Mouse (Mus musculus): ENCODE data around the gene Coa3. TPM values are rescaled to one million over a fixed set of nuclear protein-coding genes. Genes with fewer than 3 reads are reported as not detected.

Coa3 gene
- polyA plus RNA-seq, 1 experiment from 2014 or later, result 204 TPM

DNA sequence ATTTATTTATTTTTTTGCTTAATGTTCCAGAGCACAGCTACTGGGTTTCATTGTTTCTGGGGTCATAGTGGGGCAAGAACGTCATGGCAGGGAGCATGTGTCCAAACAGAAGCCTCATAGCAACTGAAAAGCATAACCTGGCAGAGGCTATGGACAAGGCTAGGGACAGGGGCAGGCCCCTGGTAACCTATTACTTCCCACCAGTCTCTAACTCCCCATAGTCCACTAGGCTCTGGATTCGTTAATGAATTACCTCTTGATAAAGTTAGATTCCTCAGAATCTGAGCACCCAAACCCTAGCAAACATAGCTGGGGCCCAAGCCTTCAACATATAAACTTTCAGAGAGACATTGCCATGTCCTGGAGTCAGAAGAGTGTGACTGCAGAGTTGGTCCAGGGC is 27.9 kb downstream of the Coa3 start:
- Histone ChIP-seq H3K27me3 (ENCODE audit: control insufficient read depth, insufficient read depth, low read length) (no peaks in the 10 kb centered on the region), H3K9me3 (ENCODE audit: control insufficient read depth, low read length) (no peaks in the 10 kb centered on the region), H3K4me3 (ENCODE audit: low read length) (no peak overlapping the region), H3K4me2 (replicated peaks; ENCODE audit: low read depth, low read length) (no peak overlapping the region), H3K36me3 (ENCODE audit: control insufficient read depth, insufficient read depth, low read length) (peaks cover 3% of the 10 kb centered on the region; the same call in 1 of the 2 replicates), H3K4me1 (ENCODE audit: control insufficient read depth, insufficient read depth, low read length) (peaks cover 27% of the 10 kb centered on the region), H3K27ac (ENCODE audit: low read depth, low read length) (no peak overlapping the region), H3K9ac (ENCODE audit: low read depth, low read length) (no peak overlapping the region; the same call in 1 of the 2 replicates)
- 67% methylated on average over 2 of the region's 2 CpGs for WGBS
- no peak for ATAC-seq (ENCODE audit: low FRiP score, low TSS enrichment)

DNA sequence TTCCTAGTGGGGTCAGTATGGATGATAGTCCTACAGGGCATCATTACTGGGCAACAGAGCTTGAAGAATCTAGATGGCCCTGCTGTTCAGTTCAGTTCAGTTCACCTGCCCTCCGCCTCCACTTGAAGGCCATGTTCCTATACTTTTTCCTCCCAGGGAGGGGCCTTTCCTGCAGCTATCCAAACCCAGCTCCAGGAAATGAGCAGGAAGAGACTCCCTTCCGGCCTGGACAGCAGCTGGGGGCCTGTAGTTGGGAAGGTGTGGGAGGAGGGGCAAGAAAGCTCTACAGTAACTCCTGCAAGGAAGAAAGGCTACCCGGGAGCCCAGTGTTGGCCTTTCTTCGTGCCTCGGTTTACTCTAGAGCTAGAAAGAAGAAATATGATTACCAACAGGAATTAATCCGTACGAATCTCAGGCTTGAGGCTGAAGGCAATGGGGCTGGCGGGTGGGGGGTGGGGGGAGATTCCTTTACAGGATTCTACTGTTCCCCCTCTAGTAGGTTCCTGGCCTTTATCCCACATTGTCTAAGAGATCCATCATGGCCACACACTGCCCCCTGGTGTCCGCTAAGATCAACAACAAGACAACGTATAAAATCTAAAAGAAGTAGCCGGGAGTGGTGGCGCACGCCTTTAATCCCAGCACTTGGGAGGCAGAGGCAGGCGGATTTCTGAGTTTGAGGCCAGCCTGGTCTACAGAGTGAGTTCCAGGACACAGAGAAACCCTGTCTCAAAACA is 30.5 kb downstream of the Coa3 start:
- H3K4me3 ChIP-seq (ENCODE audit: low read length), result peak overlapping the region; percentile 1; the same call in 1 of the 2 replicates
- 24% methylated on average over 14 of the region's 14 CpGs for WGBS
- H3K9ac ChIP-seq (ENCODE audit: low read depth, low read length), result no peak overlapping the region; the same call in 1 of the 2 replicates
- H3K27ac ChIP-seq (ENCODE audit: low read depth, low read length), result peak overlapping the region; percentile 39; the same call in 1 of the 2 replicates
- no peaks in the 10 kb centered on the region for H3K9me3 ChIP-seq (ENCODE audit: control insufficient read depth, low read length)
- H3K27me3 ChIP-seq (ENCODE audit: control insufficient read depth, insufficient read depth, low read length), result no peaks in the 10 kb centered on the region
- H3K4me2 ChIP-seq (replicated peaks; ENCODE audit: low read depth, low read length), result peak overlapping the region; percentile 93
- ATAC-seq (ENCODE audit: low FRiP score, low TSS enrichment), result peak; percentile 63; the same call in 1 of the 2 replicates
- peaks cover 31% of the 10 kb centered on the region for H3K4me1 ChIP-seq (ENCODE audit: control insufficient read depth, insufficient read depth, low read length)
- no peaks in the 10 kb centered on the region for H3K36me3 ChIP-seq (ENCODE audit: control insufficient read depth, insufficient read depth, low read length)

DNA sequence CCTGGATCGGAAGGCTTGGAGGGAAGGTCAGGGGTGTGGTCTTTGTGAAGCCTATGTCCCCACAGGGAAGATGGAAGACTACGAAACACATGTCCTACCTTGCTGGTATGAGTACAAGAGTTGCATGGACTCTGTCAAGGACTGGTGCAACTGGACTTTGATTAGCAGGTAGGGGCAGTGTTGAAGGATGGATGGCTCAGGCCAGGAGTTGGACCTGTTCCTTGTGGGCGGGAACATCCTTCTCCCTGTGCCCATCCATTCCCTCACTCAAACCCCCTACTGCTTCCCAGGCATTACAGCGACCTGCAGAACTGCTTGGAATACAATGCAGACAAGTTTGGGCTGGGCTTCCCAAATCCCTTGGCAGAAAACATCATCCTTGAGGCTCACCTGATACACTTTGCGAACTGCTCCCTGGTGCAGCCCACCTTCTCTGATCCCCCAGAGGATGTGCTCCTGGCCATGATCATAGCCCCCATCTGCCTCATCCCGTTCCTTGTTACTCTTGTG is 31.3 kb downstream of the Coa3 start:
- peaks cover 26% of the 10 kb centered on the region for H3K4me1 ChIP-seq (ENCODE audit: control insufficient read depth, insufficient read depth, low read length)
- H3K9ac ChIP-seq (ENCODE audit: low read depth, low read length), result peak overlapping the region; percentile 84; the same call in 1 of the 2 replicates
- 81% methylated on average over 6 of the region's 6 CpGs for WGBS

DNA sequence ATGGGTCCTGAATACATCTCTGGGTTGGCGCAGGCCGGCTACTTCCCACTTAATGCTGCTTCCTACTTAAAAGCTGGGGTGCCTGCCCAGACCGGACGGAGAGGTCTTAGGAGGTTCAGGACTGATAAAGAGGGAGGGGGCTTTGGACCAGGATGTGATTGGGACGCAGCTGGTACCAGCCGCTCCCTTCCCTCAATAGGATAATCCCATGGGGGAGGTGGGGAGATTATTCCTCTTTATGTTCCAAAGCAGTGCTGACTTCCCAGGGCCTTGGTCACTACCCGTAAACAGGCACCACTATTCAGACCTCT is 32.3 kb downstream of the Coa3 start:
- WGBS, result 7% methylated on average over 7 of the region's 7 CpGs
- H3K36me3 ChIP-seq (ENCODE audit: control insufficient read depth, insufficient read depth, low read length), result no peaks in the 10 kb centered on the region
- no peak; the same call in 1 of the 2 replicates for ATAC-seq (ENCODE audit: low FRiP score, low TSS enrichment)
- H3K27ac ChIP-seq (ENCODE audit: low read depth, low read length), result peak overlapping the region; percentile 90
- peak overlapping the region; percentile 74 for H3K4me3 ChIP-seq (ENCODE audit: low read length)
- no peaks in the 10 kb centered on the region for H3K27me3 ChIP-seq (ENCODE audit: control insufficient read depth, insufficient read depth, low read length)
- peak overlapping the region; percentile 93 for H3K4me2 ChIP-seq (replicated peaks; ENCODE audit: low read depth, low read length)
- peak overlapping the region; percentile 84 for H3K9ac ChIP-seq (ENCODE audit: low read depth, low read length)
- no peaks in the 10 kb centered on the region for H3K9me3 ChIP-seq (ENCODE audit: control insufficient read depth, low read length)
- H3K4me1 ChIP-seq (ENCODE audit: control insufficient read depth, insufficient read depth, low read length), result peaks cover 23% of the 10 kb centered on the region

More for the DNA sequence above, 31.3 kb downstream of the Coa3 start:
- H3K36me3 ChIP-seq (ENCODE audit: control insufficient read depth, insufficient read depth, low read length), result no peaks in the 10 kb centered on the region
- H3K27me3 ChIP-seq (ENCODE audit: control insufficient read depth, insufficient read depth, low read length), result no peaks in the 10 kb centered on the region
- peak overlapping the region; percentile 90 for H3K27ac ChIP-seq (ENCODE audit: low read depth, low read length)
- no peaks in the 10 kb centered on the region for H3K9me3 ChIP-seq (ENCODE audit: control insufficient read depth, low read length)
- peak overlapping the region; percentile 74 for H3K4me3 ChIP-seq (ENCODE audit: low read length)
- peak overlapping the region; percentile 93 for H3K4me2 ChIP-seq (replicated peaks; ENCODE audit: low read depth, low read length)
- ATAC-seq (ENCODE audit: low FRiP score, low TSS enrichment), result no peak

DNA sequence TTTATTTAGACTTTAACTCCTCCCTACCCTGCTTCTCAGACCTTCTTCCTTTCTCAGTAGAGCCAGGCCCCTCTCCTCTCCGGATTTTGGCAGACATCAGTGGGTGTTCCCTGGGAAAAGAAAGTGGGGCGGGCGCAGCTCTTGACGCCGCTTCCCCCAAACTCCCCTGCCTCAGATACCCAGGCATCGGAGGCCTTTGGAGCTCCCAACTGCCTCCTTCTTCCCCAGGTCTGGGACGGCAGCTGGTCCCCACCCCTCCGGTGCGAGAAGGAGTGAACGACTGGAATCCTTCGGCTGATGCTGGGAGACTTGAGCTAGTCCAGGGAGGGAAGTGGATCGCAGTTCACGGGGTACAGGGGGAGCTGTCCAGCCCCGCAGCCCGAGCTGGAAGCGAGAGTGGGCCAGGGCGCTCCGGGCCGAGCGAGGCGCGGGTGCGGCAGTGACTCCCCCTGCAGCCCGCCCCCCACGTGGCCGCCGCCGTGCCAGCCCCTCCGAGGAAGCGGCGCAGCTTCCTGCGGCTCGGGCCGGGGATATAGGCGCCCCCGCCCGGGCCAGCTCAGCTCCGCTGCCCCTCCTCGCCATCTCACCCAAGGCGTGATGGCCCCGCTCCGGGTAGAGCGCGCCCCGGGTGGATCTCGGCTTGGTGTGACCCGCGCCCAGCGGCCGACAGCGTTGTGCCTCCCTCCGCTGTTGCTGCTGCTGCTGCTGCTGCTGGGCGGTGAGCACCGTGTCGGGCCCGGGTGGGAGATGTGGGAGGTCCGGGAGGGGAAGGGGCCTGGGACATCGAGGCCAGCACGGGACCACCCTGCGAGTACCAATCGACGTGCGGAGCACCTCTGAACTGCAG is 32.8 kb downstream of the Coa3 start, which contains the start of gene Ramp2:
TSS of gene Ramp2 (plus strand) at position 174 of the 847 bp plus-strand sequence.
- Histone ChIP-seq H3K4me2 (replicated peaks; ENCODE audit: low read depth, low read length) (peak within 1 kb of the TSS; percentile 93), H3K27ac (ENCODE audit: low read depth, low read length) (peak within 1 kb of the TSS; percentile 90), H3K4me3 (ENCODE audit: low read length) (peak within 1 kb of the TSS; percentile 74), H3K9me3 (ENCODE audit: control insufficient read depth, low read length) (no peaks in the 10 kb centered on the region), H3K36me3 (ENCODE audit: control insufficient read depth, insufficient read depth, low read length) (no peaks in the 10 kb centered on the region), H3K27me3 (ENCODE audit: control insufficient read depth, insufficient read depth, low read length) (no peaks in the 10 kb centered on the region), H3K9ac (ENCODE audit: low read depth, low read length) (peak within 1 kb of the TSS; percentile 84), H3K4me1 (ENCODE audit: control insufficient read depth, insufficient read depth, low read length) (peaks cover 23% of the 10 kb centered on the region)
- peak; percentile 76 for ATAC-seq (ENCODE audit: low FRiP score, low TSS enrichment)
- 1% methylated on average over 58 of the region's 63 CpGs for WGBS

DNA sequence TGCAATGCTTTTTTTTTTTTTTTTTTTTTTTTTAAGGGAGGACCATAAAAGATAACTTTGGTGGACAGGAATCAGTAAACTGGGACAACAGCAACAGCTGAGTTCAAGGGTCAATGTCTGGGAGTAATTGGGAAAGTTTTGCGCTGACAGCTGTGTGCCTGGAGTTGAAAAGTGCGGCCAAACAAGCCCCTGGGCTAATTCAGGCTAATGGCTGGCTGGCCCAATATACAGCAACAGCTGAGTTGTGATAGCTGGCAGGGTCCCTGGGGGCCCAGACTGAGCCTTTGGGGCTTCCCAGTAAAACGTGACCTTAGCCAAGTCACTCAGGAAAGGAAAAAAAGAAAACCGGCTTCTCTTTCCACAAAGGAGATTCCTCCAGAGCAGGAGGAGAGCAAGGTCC is 33.8 kb downstream of the Coa3 start:
- H3K36me3 ChIP-seq (ENCODE audit: control insufficient read depth, insufficient read depth, low read length), result no peaks in the 10 kb centered on the region
- peaks cover 23% of the 10 kb centered on the region for H3K4me1 ChIP-seq (ENCODE audit: control insufficient read depth, insufficient read depth, low read length)
- peak overlapping the region; percentile 84; the same call in 1 of the 2 replicates for H3K9ac ChIP-seq (ENCODE audit: low read depth, low read length)
- H3K4me2 ChIP-seq (replicated peaks; ENCODE audit: low read depth, low read length), result peak overlapping the region; percentile 93; the same call in 1 of the 2 replicates
- ATAC-seq (ENCODE audit: low FRiP score, low TSS enrichment), result no peak
- WGBS, result 10% methylated on average over 4 of the region's 4 CpGs
- H3K9me3 ChIP-seq (ENCODE audit: control insufficient read depth, low read length), result no peaks in the 10 kb centered on the region
- no peaks in the 10 kb centered on the region for H3K27me3 ChIP-seq (ENCODE audit: control insufficient read depth, insufficient read depth, low read length)
- H3K27ac ChIP-seq (ENCODE audit: low read depth, low read length), result peak overlapping the region; percentile 90; the same call in 1 of the 2 replicates
- no peak overlapping the region; the same call in 1 of the 2 replicates for H3K4me3 ChIP-seq (ENCODE audit: low read length)

DNA sequence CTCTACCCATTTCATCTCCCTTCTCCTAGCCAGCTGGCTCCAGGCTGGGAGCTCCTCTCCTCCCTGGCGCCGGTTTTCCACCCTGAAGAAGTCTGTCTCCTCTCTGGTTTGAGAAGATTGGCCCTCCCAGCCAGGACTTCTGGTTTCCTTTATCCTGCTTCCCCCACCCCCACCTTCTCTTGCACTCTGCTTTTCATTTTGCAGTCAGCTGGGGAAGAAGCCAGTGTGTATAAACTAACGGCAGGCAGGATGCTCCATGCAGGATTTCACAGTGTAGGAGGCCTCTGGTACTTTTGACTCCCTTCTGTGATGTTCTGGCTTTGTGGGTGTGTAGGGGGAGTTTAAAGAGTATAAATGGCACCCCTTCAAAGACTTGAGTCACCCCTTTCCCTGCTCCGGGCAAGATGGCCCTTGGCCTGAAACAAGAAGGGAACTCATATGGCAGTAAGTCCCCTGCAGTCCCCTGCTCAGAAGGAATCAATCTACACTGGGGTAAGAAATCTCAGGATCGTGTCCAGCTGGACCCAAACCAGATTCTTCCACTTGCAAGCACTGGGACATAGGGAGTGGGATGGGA is 40.8 kb downstream of the Coa3 start:
- Histone ChIP-seq H3K9ac (ENCODE audit: low read depth, low read length) (no peak overlapping the region), H3K4me1 (ENCODE audit: control insufficient read depth, insufficient read depth, low read length) (0 out of 2 replicates have a peak, but pooled peaks cover 4% of the 10 kb centered on the region), H3K27ac (ENCODE audit: low read depth, low read length) (peak overlapping the region; percentile 3; the same call in 1 of the 2 replicates), H3K27me3 (ENCODE audit: control insufficient read depth, insufficient read depth, low read length) (no peaks in the 10 kb centered on the region), H3K4me2 (replicated peaks; ENCODE audit: low read depth, low read length) (no peak overlapping the region), H3K36me3 (ENCODE audit: control insufficient read depth, insufficient read depth, low read length) (no peaks in the 10 kb centered on the region), H3K9me3 (ENCODE audit: control insufficient read depth, low read length) (no peaks in the 10 kb centered on the region), H3K4me3 (ENCODE audit: low read length) (no peak overlapping the region)
- WGBS, result 40% methylated on average over 5 of the region's 5 CpGs
- no peak for ATAC-seq (ENCODE audit: low FRiP score, low TSS enrichment)

DNA sequence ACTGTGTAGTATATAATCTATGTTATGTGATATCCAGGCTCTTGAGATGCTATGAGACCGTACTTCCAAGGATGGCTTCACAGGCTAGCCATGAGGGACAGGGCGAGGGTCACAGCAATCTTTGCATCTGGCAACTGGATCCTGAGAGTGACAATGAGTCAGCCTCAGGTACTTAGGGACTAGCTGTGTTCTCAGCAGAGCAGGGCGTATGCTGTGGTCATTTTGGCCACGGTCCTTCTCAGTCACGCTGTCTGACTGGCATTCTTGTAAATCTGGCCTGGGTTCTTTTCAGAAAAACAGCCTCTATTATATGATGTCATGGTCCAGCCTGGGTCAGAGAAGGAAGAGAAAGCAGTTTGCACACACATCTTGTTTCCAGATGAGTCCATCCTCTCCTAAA is 42.1 kb downstream of the Coa3 start:
- WGBS, result 89% methylated on average over 5 of the region's 5 CpGs
- no peak overlapping the region for H3K27ac ChIP-seq (ENCODE audit: low read depth, low read length)
- no peak overlapping the region for H3K4me2 ChIP-seq (replicated peaks; ENCODE audit: low read depth, low read length)
- H3K4me1 ChIP-seq (ENCODE audit: control insufficient read depth, insufficient read depth, low read length), result peaks cover 15% of the 10 kb centered on the region
- H3K9me3 ChIP-seq (ENCODE audit: control insufficient read depth, low read length), result no peaks in the 10 kb centered on the region
- no peak overlapping the region for H3K9ac ChIP-seq (ENCODE audit: low read depth, low read length)
- H3K27me3 ChIP-seq (ENCODE audit: control insufficient read depth, insufficient read depth, low read length), result no peaks in the 10 kb centered on the region
- ATAC-seq (ENCODE audit: low FRiP score, low TSS enrichment), result no peak
- H3K4me3 ChIP-seq (ENCODE audit: low read length), result no peak overlapping the region
- no peaks in the 10 kb centered on the region for H3K36me3 ChIP-seq (ENCODE audit: control insufficient read depth, insufficient read depth, low read length)
